Mouse (Mus musculus) granulocyte monocyte progenitor cell, adult 5-6 weeks (primary cell): Measurements from ENCODE around the gene Slc35g1. TPM values are rescaled to one million over a fixed set of nuclear protein-coding genes. Genes with fewer than 3 reads are reported as not detected.
"Not testable (repeated sequence)": the region's sequence is repeated elsewhere in the genome, so short reads cannot be mapped to it uniquely, and the experiment has no call there.

Experiments
- ATAC-seq: replicated peaks from 2 replicates; pipeline ENCODE4 v1.8.0; 2016; ENCODE audit warnings: mild to moderate bottlenecking, moderate TSS enrichment, inconsistent platforms; ENCODE audit not compliant: poor library complexity, severe bottlenecking
- total RNA-seq, 2 experiments: library from RNA; stranded (forward) in 1 of 2; stranded (reverse) in 1 of 2; fragments of 200-712, 200-1000 nt in 1 of 2; fragments of >200 nt in 1 of 2; fragmentation: Nextera tagmentation in 1 of 2; gene quantifications; 2 replicates each; pipeline ENCODE4 v1.2.3; 2014 to 2017

The Slc35g1 gene
- total RNA-seq, 2 experiments from 2014 or later: 12.1 to 13.2 TPM

GRCm38 (mm10) chr19:38387021-38387420 lies 8.8 kb upstream of the Slc35g1 start:
- ATAC-seq: not testable (repeated sequence)

DNA sequence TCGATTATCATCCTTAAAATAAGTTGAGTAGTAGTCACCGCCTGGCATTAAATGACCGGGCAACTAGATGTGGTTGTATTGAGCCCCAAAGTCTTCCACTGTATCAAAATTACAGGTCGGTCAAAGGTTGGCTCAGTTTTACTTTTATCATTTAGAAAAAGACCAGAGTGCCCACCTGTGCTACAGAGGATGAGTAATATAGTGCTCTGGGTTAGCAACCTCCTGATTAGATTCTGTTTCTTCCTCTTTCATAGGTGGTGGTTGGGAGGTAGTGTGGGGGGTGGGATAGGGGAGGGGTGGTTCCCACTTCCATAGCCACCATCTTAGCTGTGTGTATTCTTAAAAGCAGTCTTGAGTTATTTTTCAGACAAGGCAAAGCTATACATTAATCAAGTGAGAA lies 7.9 kb upstream of the Slc35g1 start:
- ATAC-seq: no peak

- no peak for ATAC-seq
Observed at GRCm38 (mm10) chr19:38396633-38396970, 822 bp downstream of the Slc35g1 start.

- ATAC-seq: no peak
Observed at GRCm38 (mm10) chr19:38397004-38397403, 1.2 kb downstream of the Slc35g1 start.

DNA sequence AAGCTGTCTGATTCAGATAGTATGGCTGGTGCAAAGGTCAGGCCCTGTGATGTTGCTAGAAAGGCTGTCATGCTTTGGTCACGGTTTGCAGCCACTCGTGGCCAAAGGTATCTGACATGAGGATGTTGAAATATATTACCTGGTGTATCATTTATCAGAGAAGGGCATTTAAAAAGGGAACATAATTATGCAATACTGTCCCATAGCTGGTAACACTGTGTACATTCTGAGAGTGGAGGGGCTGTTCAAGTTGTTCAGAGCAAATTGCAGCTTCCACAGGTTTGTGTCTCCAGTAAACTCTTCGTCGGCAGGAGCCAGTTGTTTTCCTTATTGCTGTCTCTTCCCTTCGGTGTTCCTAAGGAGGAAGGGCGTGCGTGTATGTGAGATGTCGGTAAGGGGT lies 3.2 kb downstream of the Slc35g1 start:
- ATAC-seq: no peak

- ATAC-seq: no peak
Observed at GRCm38 (mm10) chr19:38400851-38401250, 5.1 kb downstream of the Slc35g1 start.

GRCm38 (mm10) chr19:38401416-38401815 lies 5.6 kb downstream of the Slc35g1 start:
- ATAC-seq: no peak

GRCm38 (mm10) chr19:38410357-38411056 lies 14.7 kb downstream of the Slc35g1 start:
- ATAC-seq: no peak

DNA sequence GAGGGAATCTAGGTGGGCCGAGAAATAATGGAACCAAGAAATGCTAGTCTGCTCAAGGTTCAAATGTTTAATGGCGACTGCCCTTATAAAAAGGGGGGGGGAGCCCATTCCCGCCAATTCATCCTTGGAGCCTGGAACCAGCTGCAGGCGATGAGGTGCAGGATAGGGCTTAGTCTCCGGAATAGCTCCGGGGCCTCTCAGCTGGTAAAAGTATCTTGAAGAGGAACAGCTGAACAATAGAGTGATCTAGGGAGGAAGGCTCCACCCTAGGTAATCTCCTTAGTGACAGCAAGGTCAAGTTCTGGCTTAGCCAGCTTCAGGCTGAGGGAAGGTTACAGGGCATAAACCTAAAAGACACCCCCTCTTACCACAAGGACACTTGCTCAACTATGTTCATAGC lies 18.1 kb downstream of the Slc35g1 start:
- ATAC-seq: no peak

- ATAC-seq: no peak
Observed at GRCm38 (mm10) chr19:38418819-38419423, 23.1 kb downstream of the Slc35g1 start.

DNA sequence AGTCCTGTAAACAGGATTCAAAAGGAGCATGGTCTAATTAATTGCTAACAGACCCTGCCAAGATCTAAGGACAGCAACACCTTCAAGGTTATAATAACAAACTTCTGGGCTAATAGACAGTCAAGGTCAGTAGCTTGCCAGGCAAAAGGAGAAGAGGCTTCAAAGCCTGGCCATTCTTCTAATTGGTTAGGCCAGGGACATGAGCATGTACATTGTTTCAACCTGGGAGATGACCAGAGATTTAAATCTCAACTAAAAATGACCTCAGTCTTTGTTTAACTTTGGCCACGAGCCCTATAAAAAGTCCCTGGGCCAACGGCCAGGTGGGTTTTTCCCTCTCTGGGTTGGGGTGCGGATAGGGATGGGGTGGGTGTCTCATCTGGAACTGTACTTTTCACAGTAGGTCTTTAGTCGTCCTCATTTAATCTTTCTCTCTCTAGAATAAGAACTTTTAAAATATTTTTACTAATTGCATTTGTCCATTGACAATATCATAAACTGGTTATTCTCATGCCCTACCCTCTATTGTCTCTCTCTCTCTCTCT lies 25.0 kb downstream of the Slc35g1 start:
- ATAC-seq: no peak

- ATAC-seq: no peak
Observed at GRCm38 (mm10) chr19:38421436-38421835, 25.7 kb downstream of the Slc35g1 start.

- no peak for ATAC-seq
Observed at GRCm38 (mm10) chr19:38422926-38423325, 27.1 kb downstream of the Slc35g1 start.

DNA sequence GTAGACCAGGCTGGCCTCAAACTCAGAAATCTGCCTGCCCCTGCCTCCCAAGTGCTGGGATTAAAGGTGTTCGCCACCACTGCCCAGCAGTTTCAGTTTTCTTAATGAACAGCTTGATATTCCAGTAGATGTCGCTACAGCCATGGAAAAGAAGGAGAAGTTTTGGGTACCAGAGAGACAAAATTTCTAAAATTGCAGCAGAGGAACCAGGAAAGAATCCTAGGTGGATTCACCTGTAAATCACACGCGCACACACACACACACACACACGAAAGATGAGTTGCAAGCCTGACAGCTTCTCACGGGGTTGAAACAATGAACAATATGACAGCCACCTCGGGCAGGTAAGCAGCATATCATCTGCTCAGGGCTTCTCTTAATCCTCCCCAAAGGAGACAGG lies 28.1 kb downstream of the Slc35g1 start:
- ATAC-seq: no peak

GRCm38 (mm10) chr19:38424581-38424980 lies 28.8 kb downstream of the Slc35g1 start:
- ATAC-seq: no peak

DNA sequence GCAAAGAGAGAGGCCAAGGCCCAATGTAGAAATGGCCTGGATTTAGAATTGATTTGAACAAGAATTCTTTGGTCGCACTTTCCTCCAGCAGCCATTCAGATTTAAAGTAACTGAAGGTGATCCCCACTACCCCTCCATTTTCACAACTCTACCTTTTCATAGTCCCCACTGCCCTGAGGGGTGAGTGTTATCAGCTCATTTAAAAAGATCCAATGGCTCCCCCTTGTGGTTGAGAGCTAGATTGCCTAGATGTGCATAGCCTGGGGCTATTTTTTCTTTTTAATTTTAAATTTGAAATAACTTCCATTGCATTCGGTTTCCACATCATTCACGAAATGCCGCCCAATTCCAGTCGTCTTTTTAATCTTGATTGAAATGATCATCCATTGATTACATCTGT lies 33.5 kb downstream of the Slc35g1 start:
- peak; percentile 37 for ATAC-seq

- no peak for ATAC-seq
Observed at GRCm38 (mm10) chr19:38430475-38430874, 34.7 kb downstream of the Slc35g1 start.

GRCm38 (mm10) chr19:38431326-38431725 lies 35.5 kb downstream of the Slc35g1 start:
- no peak for ATAC-seq

DNA sequence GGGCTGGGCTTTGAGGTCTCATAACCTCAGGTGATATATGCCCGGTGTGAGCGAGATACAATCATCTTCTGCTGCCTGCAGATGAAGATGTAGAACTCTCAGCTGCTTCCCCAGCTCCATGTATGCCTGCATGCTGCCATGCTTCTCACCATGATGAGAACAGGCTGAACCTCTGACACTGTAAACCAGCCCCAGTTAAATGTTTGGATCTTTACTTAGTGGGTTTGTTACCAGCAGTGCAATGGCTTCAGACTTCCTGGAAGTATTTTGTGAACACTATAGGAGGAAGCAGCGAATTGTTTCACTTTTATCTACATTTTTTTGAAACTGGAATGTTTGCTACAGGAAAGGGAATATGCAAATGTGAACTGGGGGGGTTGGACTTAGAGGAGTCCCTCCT lies 36.2 kb downstream of the Slc35g1 start:
- ATAC-seq: no peak

- no peak for ATAC-seq
Observed at GRCm38 (mm10) chr19:38433381-38433780, 37.6 kb downstream of the Slc35g1 start.

DNA sequence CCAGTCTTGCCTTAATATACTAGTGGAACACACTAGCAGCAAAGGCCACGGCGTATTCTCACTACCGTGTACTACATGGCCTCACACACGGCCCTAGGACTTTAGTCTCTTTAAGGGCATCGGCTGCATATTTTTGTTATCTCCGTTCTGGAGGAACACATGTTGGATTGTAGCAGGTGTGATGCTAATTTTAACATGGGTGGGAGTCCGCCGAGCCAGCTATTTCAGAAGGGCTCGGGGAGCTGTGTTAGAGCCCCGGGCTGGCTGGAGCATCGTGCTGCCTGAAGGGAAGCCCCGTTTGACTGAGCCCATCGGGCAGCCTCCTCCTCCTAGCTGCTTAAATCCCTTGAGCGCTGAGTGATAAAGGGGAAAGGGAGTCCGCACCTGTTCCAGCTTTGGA lies 39.4 kb downstream of the Slc35g1 start:
- no peak for ATAC-seq

GRCm38 (mm10) chr19:38441860-38442259 lies 46.1 kb downstream of the Slc35g1 start:
- ATAC-seq: no peak
